8 mouse cellular contexts compared by ENCODE assay signal in genomic region chr6:122873871-122874719, GRCm38 (mm10). TPM values are rescaled to one million over a fixed set of nuclear protein-coding genes. Genes with fewer than 3 reads are reported as not detected.
DNase-seq lines count a peak whose midpoint lies in the region; ATAC-seq lines count a peak whose summit lies in the region.

Necap1 (plus strand) TSS chr6:122874474.

- peak within 1 kb of the TSS; percentile 66 for H3K4me3 ChIP-seq in hindbrain, embryonic 16.5 days (ENCODE audit: low read length)
- peak within 1 kb of the TSS; percentile 78 for H3K4me3 ChIP-seq in macrophage (ENCODE audit: inconsistent target)

- peak within 1 kb of the TSS; percentile 82 for H3K9ac ChIP-seq in hindbrain, embryonic 16.5 days (ENCODE audit: low read depth, low read length)

- 6% methylated on average over 43 of the region's 43 CpGs for WGBS in hindbrain, embryonic 16.5 days
- WGBS in macrophage (ENCODE audit: missing documents), result 9% methylated on average over 36 of the region's 43 CpGs

- peak; percentile 94 for DNase-seq in WW6 (ENCODE audit: low read depth, low spot score)
- peak; percentile 97 to 99 for DNase-seq in cerebellum, postnatal 4 days (ENCODE audit: low spot score in 2 of 2)
- DNase-seq in gastrocnemius, adult 18-20 months (ENCODE audit: low spot score), result peak; percentile 99
- peak; percentile 98 to 99 for DNase-seq in left cerebral cortex, adult 18-20 months (ENCODE audit: low spot score in 2 of 2)
- DNase-seq in right cerebral cortex, adult 18-20 months, result peak; percentile 98
- DNase-seq in urinary bladder, postnatal 10 days (ENCODE audit: low spot score), result peak; percentile 95

- H3K27ac ChIP-seq in hindbrain, embryonic 16.5 days (ENCODE audit: low read depth, low read length), result peak within 1 kb of the TSS; percentile 90
- peak within 1 kb of the TSS; percentile 99 for H3K27ac ChIP-seq in macrophage

- peaks cover 4% of the 10 kb centered on the region; the same call in 1 of the 2 replicates for H3K36me3 ChIP-seq in hindbrain, embryonic 16.5 days (ENCODE audit: control insufficient read depth, insufficient read depth, low read length)
- H3K36me3 ChIP-seq in macrophage (ENCODE audit: inconsistent target), result peaks cover 17% of the 10 kb centered on the region; the same call in 1 of the 2 replicates

- ATAC-seq in hindbrain, embryonic 16.5 days, result peak; percentile 98

- 0 out of 2 replicates have a peak, but pooled peaks cover 2% of the 10 kb centered on the region for H3K27me3 ChIP-seq in hindbrain, embryonic 16.5 days (replicated peaks; ENCODE audit: control insufficient read depth, insufficient read depth, low read length)

- H3K9me3 ChIP-seq in hindbrain, embryonic 16.5 days (ENCODE audit: control insufficient read depth, low read length), result no peaks in the 10 kb centered on the region

- peaks cover 62% of the 10 kb centered on the region for H3K79me2 ChIP-seq in macrophage (ENCODE audit: inconsistent target)

- H3K4me1 ChIP-seq in hindbrain, embryonic 16.5 days (ENCODE audit: control insufficient read depth, insufficient read depth, low read depth, low read length), result peaks cover 14% of the 10 kb centered on the region

- H3K4me2 ChIP-seq in hindbrain, embryonic 16.5 days (ENCODE audit: low read length), result peak within 1 kb of the TSS; percentile 65

RNA-seq across cellular contexts. Expression of gene Necap1, which starts in this region (rescaled TPM):
- total RNA-seq in gastrocnemius, adult 18-20 months (2021), result 10 to 100 TPM; 11.8 to 16.8 TPM
- 169 and 177 TPM in 2 replicates for polyA plus RNA-seq in hindbrain, embryonic 16.5 days (2015; fragmentation: Nextera tagmentation; extraction: Ambion mirVana)
- 100 to 1,000 TPM; 205 to 206 TPM for total RNA-seq in left cerebral cortex, adult 18-20 months (2021)
- 100 to 1,000 TPM in 18 of 26 experiments, 10 to 100 TPM in 8; 42.4 to 263 (median 153) TPM for total RNA-seq in macrophage (2018; cell fraction: chromatin; rRNA removed)
- total RNA-seq in macrophage (2018; cell fraction: cytosol; rRNA removed), result 10 to 100 TPM; 15.9 to 61.6 (median 51.9) TPM
- total RNA-seq in macrophage (2018; cell fraction: nucleus; rRNA removed), result 100 to 1,000 TPM in 12 of 26 experiments, 10 to 100 TPM in 14; 39.8 to 139 (median 93.1) TPM
- 43.5 to 54.5 TPM (median 45.5 TPM) in 3 replicates for polyA plus RNA-seq in macrophage (2018)

Comparison
In these comparisons a context has a peak if more than half of its experiments do, and no peak if none do; other contexts are left out.
1. Peak in every context shown above with its lines: DNase-seq, ATAC-seq, H3K4me3 ChIP-seq and H3K27ac ChIP-seq.
2. RNA of gene Necap1 (total RNA-seq): 205 to 206 TPM in left cerebral cortex, adult 18-20 months; 11.8 to 16.8 TPM in gastrocnemius, adult 18-20 months; every median in the first group is over 10 times any median in the second.